Mouse (Mus musculus) testis, adult 2 months (tissue): Measurements from ENCODE around the gene Trp53i13.

Source experiments
- CTCF ChIP-seq: fragments of 200-500 bp; IDR thresholded peaks from 2 replicates; pipeline ENCODE4 v1.5.1; 2012; ENCODE audit warnings: low read depth, mild to moderate bottlenecking, inconsistent platforms, low read length, moderate library complexity; ENCODE audit not compliant: control insufficient read depth, insufficient read depth, insufficient replicate concordance
- POLR2A ChIP-seq: fragments of 200-500 bp; IDR thresholded peaks from 2 replicates; pipeline ENCODE4 v1.6.1; 2012; ENCODE audit warnings: low read depth, mild to moderate bottlenecking, inconsistent platforms, low read length, moderate library complexity; ENCODE audit not compliant: control insufficient read depth

GRCm38 (mm10) chr11:77462283-77463100, 53.3 kb downstream of the Trp53i13 start, which contains the start of gene Coro6:
- TF ChIP-seq CTCF (no peak), POLR2A (no peak)
